Mouse (Mus musculus) naive thymus-derived CD4-positive, alpha-beta T cell, adult 2 months (primary cell): Measurements from ENCODE around the gene A830005F24Rik.
A peak's percentile ranks its signal among the peaks of the same experiment; 100 is the strongest.
"Not testable (repeated sequence)": the region's sequence is repeated elsewhere in the genome, so short reads cannot be mapped to it uniquely, and the experiment has no call there.

Source experiments
- DNase-seq: peaks from one replicate; pipeline ENCODE4 v3.0.0-alpha.2; 2011; ENCODE audit warnings: low read depth

A830005F24Rik gene

GRCm38 (mm10) chr13:48513003-48513929 is at the start of gene A830005F24Rik, which contains the start of gene Zfp169:
TSS of gene A830005F24Rik (plus strand) at chr13:48513570.
TSS of gene Zfp169 (minus strand) at chr13:48513451.
- peak; percentile 94 for DNase-seq

GRCm38 (mm10) chr13:48464170-48464569 is 49.2 kb upstream of the A830005F24Rik start:
- DNase-seq: peak; percentile 56

- DNase-seq: no peak
Observed at GRCm38 (mm10) chr13:48466186-48466585, 47.2 kb upstream of the A830005F24Rik start.

- no peak for DNase-seq
Observed at GRCm38 (mm10) chr13:48468656-48469180, 44.7 kb upstream of the A830005F24Rik start.

GRCm38 (mm10) chr13:48483606-48484005 is 29.8 kb upstream of the A830005F24Rik start:
- no peak for DNase-seq

- DNase-seq: no peak
Observed at GRCm38 (mm10) chr13:48490396-48491182, 22.8 kb upstream of the A830005F24Rik start.

GRCm38 (mm10) chr13:48493183-48493582 is 20.2 kb upstream of the A830005F24Rik start:
- no peak for DNase-seq

- DNase-seq: peak; percentile 57
Observed at GRCm38 (mm10) chr13:48497693-48498221, 15.6 kb upstream of the A830005F24Rik start.

GRCm38 (mm10) chr13:48498676-48499075 is 14.7 kb upstream of the A830005F24Rik start:
- DNase-seq: no peak

- DNase-seq: no peak
Observed at GRCm38 (mm10) chr13:48502422-48502821, 10.9 kb upstream of the A830005F24Rik start.

GRCm38 (mm10) chr13:48508661-48509060 is 4.7 kb upstream of the A830005F24Rik start:
- no peak for DNase-seq

GRCm38 (mm10) chr13:48515861-48516260 is 2.5 kb downstream of the A830005F24Rik start:
- DNase-seq: peak; percentile 77

GRCm38 (mm10) chr13:48519122-48519521 is 5.8 kb downstream of the A830005F24Rik start:
- DNase-seq: not testable (repeated sequence)

GRCm38 (mm10) chr13:48525745-48526144 is 12.4 kb downstream of the A830005F24Rik start:
- DNase-seq: no peak

GRCm38 (mm10) chr13:48528123-48528871 is 14.9 kb downstream of the A830005F24Rik start:
- DNase-seq: peak; percentile 88

GRCm38 (mm10) chr13:48529028-48529427 is 15.7 kb downstream of the A830005F24Rik start:
- no peak for DNase-seq

GRCm38 (mm10) chr13:48530685-48531084 is 17.3 kb downstream of the A830005F24Rik start:
- DNase-seq: no peak

GRCm38 (mm10) chr13:48531448-48531847 is 18.1 kb downstream of the A830005F24Rik start:
- DNase-seq: no peak

- no peak for DNase-seq
Observed at GRCm38 (mm10) chr13:48533441-48533840, 20.1 kb downstream of the A830005F24Rik start.

GRCm38 (mm10) chr13:48540488-48540887 is 27.1 kb downstream of the A830005F24Rik start:
- no peak for DNase-seq

GRCm38 (mm10) chr13:48544391-48544790 is 31.0 kb downstream of the A830005F24Rik start:
- no peak for DNase-seq
